20 mouse cellular contexts compared by ENCODE assay signal in genomic region chr17:7366676-7367374, GRCm38 (mm10). TPM values are rescaled to one million over a fixed set of nuclear protein-coding genes. Genes with fewer than 3 reads are reported as not detected.
DNase-seq lines count a peak whose midpoint lies in the region; ATAC-seq lines count a peak whose summit lies in the region.
"Not testable (repeated sequence)": the region's sequence is repeated elsewhere in the genome, so short reads cannot be mapped to it uniquely, and the experiment has no call there.
"Had no signal": no experiment of that assay in that cellular context is flagged by ENCODE, and none has a peak within 500 bp of the region (broad histone marks: within the 10 kb centered on the region; RNA-seq: fewer than 3 reads in every experiment).

No protein-coding gene starts in this region.

- H3K4me1 ChIP-seq in forebrain, embryonic 14.5 days (ENCODE audit: control insufficient read depth, insufficient read depth, low read length); hindbrain, embryonic 11.5 days (replicated peaks; ENCODE audit: control insufficient read depth, insufficient read depth, low read length); hindbrain, embryonic 16.5 days (ENCODE audit: control insufficient read depth, insufficient read depth, low read depth, low read length); midbrain, embryonic 16.5 days (ENCODE audit: control insufficient read depth, insufficient read depth, low read length); neural tube, embryonic 14.5 days (ENCODE audit: control insufficient read depth, insufficient read depth, low read length): not testable (repeated sequence)

- DNase-seq in forebrain, embryonic 14.5 days (ENCODE audit: low spot score): peak; percentile 54
- peak; percentile 8 for DNase-seq in hindbrain, embryonic 11.5 days (ENCODE audit: low spot score)
- peak; percentile 2 for DNase-seq in mesoderm, embryonic 11.5 days (ENCODE audit: low read depth, low spot score)
- peak; percentile 30 to 67 for DNase-seq in right cerebral cortex, postnatal 10 days (ENCODE audit: low spot score in 2 of 2)

- not testable (repeated sequence) for H3K4me2 ChIP-seq in forebrain, embryonic 14.5 days (ENCODE audit: low read length); hindbrain, embryonic 11.5 days (replicated peaks; ENCODE audit: low read depth, low read length); hindbrain, embryonic 16.5 days (ENCODE audit: low read length); midbrain, embryonic 16.5 days (ENCODE audit: low read length); neural tube, embryonic 14.5 days (ENCODE audit: low read depth, low read length)

- H3K27ac ChIP-seq in forebrain, embryonic 14.5 days (ENCODE audit: low read depth, low read length); hindbrain, embryonic 11.5 days (ENCODE audit: low read depth, low read length); hindbrain, embryonic 16.5 days (ENCODE audit: low read depth, low read length); neural tube, embryonic 14.5 days (ENCODE audit: low read depth, low read length): not testable (repeated sequence)
- peak overlapping the region; percentile 60; the same call in 1 of the 2 replicates for H3K27ac ChIP-seq in midbrain, embryonic 16.5 days (ENCODE audit: low read length)

- WGBS in forebrain, embryonic 14.5 days: 35% methylated on average over 4 of the region's 7 CpGs
- WGBS in hindbrain, embryonic 11.5 days: 18% methylated on average over 3 of the region's 7 CpGs
- 12% methylated on average over 5 of the region's 7 CpGs for WGBS in hindbrain, embryonic 16.5 days
- WGBS in midbrain, embryonic 16.5 days: 13% methylated on average over 4 of the region's 7 CpGs
- WGBS in neural tube, embryonic 14.5 days: 8% methylated on average over 4 of the region's 7 CpGs

- H3K36me3 ChIP-seq in forebrain, embryonic 14.5 days (ENCODE audit: control insufficient read depth, insufficient read depth, low read length); hindbrain, embryonic 11.5 days (ENCODE audit: control insufficient read depth, insufficient read depth, low read length); hindbrain, embryonic 16.5 days (ENCODE audit: control insufficient read depth, insufficient read depth, low read length); midbrain, embryonic 16.5 days (ENCODE audit: control insufficient read depth, insufficient read depth, low read length); neural tube, embryonic 14.5 days (ENCODE audit: control insufficient read depth, insufficient read depth, low read length): not testable (repeated sequence)

- H3K4me3 ChIP-seq in forebrain, embryonic 14.5 days (ENCODE audit: low read depth, low read length); hindbrain, embryonic 11.5 days (ENCODE audit: low read depth, low read length); hindbrain, embryonic 16.5 days (ENCODE audit: low read length); midbrain, embryonic 16.5 days (ENCODE audit: low read depth, low read length); neural tube, embryonic 14.5 days (ENCODE audit: low read depth, low read length): not testable (repeated sequence)

- H3K9me3 ChIP-seq in forebrain, embryonic 14.5 days (replicated peaks; ENCODE audit: control insufficient read depth, low read length); hindbrain, embryonic 11.5 days (ENCODE audit: control insufficient read depth, low read length); hindbrain, embryonic 16.5 days (ENCODE audit: control insufficient read depth, low read length); midbrain, embryonic 16.5 days (replicated peaks; ENCODE audit: control insufficient read depth, low read length, poor library complexity, severe bottlenecking); neural tube, embryonic 14.5 days (ENCODE audit: control insufficient read depth, low read length): not testable (repeated sequence)

- not testable (repeated sequence) for H3K9ac ChIP-seq in forebrain, embryonic 14.5 days (ENCODE audit: low read length); hindbrain, embryonic 11.5 days (ENCODE audit: low read depth, low read length); hindbrain, embryonic 16.5 days (ENCODE audit: low read depth, low read length); midbrain, embryonic 16.5 days (ENCODE audit: low read depth, low read length); neural tube, embryonic 14.5 days (replicated peaks; ENCODE audit: low read depth, low read length)

- ATAC-seq in forebrain, embryonic 14.5 days: peak; percentile 89
- peak; percentile 68; the same call in 1 of the 2 replicates for ATAC-seq in hindbrain, embryonic 11.5 days (ENCODE audit: low FRiP score)
- ATAC-seq in hindbrain, embryonic 16.5 days: peak; percentile 92
- ATAC-seq in midbrain, embryonic 16.5 days: peak; percentile 96
- ATAC-seq in neural tube, embryonic 14.5 days (ENCODE audit: low read depth): peak; percentile 89

- H3K27me3 ChIP-seq in forebrain, embryonic 14.5 days (replicated peaks; ENCODE audit: control insufficient read depth, insufficient read depth, low read length); hindbrain, embryonic 11.5 days (ENCODE audit: control insufficient read depth, insufficient read depth, low read length); hindbrain, embryonic 16.5 days (replicated peaks; ENCODE audit: control insufficient read depth, insufficient read depth, low read length); midbrain, embryonic 16.5 days (ENCODE audit: control insufficient read depth, insufficient read depth, low read depth, low read length); neural tube, embryonic 14.5 days (ENCODE audit: control insufficient read depth, insufficient read depth, low read length): not testable (repeated sequence)

RNA-seq across cellular contexts. Expression of gene Gm49630, which starts 5.0 kb away (rescaled TPM):
- polyA plus RNA-seq in forebrain, embryonic 14.5 days (2014; fragmentation: Nextera tagmentation; extraction: Ambion mirVana): not detected in 2 replicates
- not detected in 2 replicates for polyA plus RNA-seq in hindbrain, embryonic 11.5 days (2014; fragmentation: Nextera tagmentation; extraction: Ambion mirVana)
- not detected in 2 replicates for polyA plus RNA-seq in hindbrain, embryonic 16.5 days (2015; fragmentation: Nextera tagmentation; extraction: Ambion mirVana)
- polyA plus RNA-seq in midbrain, embryonic 16.5 days (2015; fragmentation: Nextera tagmentation; extraction: Ambion mirVana): not detected in 2 replicates
- polyA plus RNA-seq in neural tube, embryonic 14.5 days (2014; fragmentation: Nextera tagmentation; extraction: Ambion mirVana): not detected in 2 replicates
- polyA plus RNA-seq: cerebellum, adult 2 months; cortical plate, adult 2 months; embryonic facial prominence, embryonic 14.5 days; erythroblast, embryonic 14.5 days; forebrain, embryonic 11.5 days; heart, embryonic 13.5 days; intestine, embryonic 14.5 days; kidney, embryonic 15.5 days; limb, embryonic 14.5 days; liver, embryonic 12.5 days; liver, postnatal 0 days; lung, embryonic 16.5 days; stomach, embryonic 16.5 days had no signal

RNA-seq across cellular contexts. Expression of gene Ttll2, which starts 14.3 kb away (rescaled TPM):
- not detected in 2 replicates for polyA plus RNA-seq in forebrain, embryonic 14.5 days (2014; fragmentation: Nextera tagmentation; extraction: Ambion mirVana)
- not detected in 2 replicates for polyA plus RNA-seq in hindbrain, embryonic 11.5 days (2014; fragmentation: Nextera tagmentation; extraction: Ambion mirVana)
- polyA plus RNA-seq in hindbrain, embryonic 16.5 days (2015; fragmentation: Nextera tagmentation; extraction: Ambion mirVana): not detected in 2 replicates
- not detected in 2 replicates for polyA plus RNA-seq in midbrain, embryonic 16.5 days (2015; fragmentation: Nextera tagmentation; extraction: Ambion mirVana)
- polyA plus RNA-seq in neural tube, embryonic 14.5 days (2014; fragmentation: Nextera tagmentation; extraction: Ambion mirVana): not detected in 2 replicates
- polyA plus RNA-seq: cerebellum, adult 2 months; cortical plate, adult 2 months; embryonic facial prominence, embryonic 14.5 days; erythroblast, embryonic 14.5 days; forebrain, embryonic 11.5 days; heart, embryonic 13.5 days; intestine, embryonic 14.5 days; kidney, embryonic 15.5 days; limb, embryonic 14.5 days; liver, embryonic 12.5 days; liver, postnatal 0 days; lung, embryonic 16.5 days; stomach, embryonic 16.5 days had no signal

RNA-seq across cellular contexts. Expression of gene Unc93a2, which starts 18.4 kb away (rescaled TPM):
- not detected in 2 replicates for polyA plus RNA-seq in forebrain, embryonic 14.5 days (2014; fragmentation: Nextera tagmentation; extraction: Ambion mirVana)
- polyA plus RNA-seq in hindbrain, embryonic 11.5 days (2014; fragmentation: Nextera tagmentation; extraction: Ambion mirVana): not detected in 2 replicates
- polyA plus RNA-seq in hindbrain, embryonic 16.5 days (2015; fragmentation: Nextera tagmentation; extraction: Ambion mirVana): not detected in 2 replicates
- polyA plus RNA-seq in midbrain, embryonic 16.5 days (2015; fragmentation: Nextera tagmentation; extraction: Ambion mirVana): not detected in 2 replicates
- polyA plus RNA-seq in neural tube, embryonic 14.5 days (2014; fragmentation: Nextera tagmentation; extraction: Ambion mirVana): not detected in 2 replicates
- polyA plus RNA-seq: cerebellum, adult 2 months; cortical plate, adult 2 months; embryonic facial prominence, embryonic 14.5 days; erythroblast, embryonic 14.5 days; forebrain, embryonic 11.5 days; heart, embryonic 13.5 days; intestine, embryonic 14.5 days; kidney, embryonic 15.5 days; liver, embryonic 12.5 days; lung, embryonic 16.5 days; stomach, embryonic 16.5 days had no signal

RNA-seq across cellular contexts. Expression of gene Tcp10a, which starts 42.4 kb away (rescaled TPM):
- not detected in 2 replicates for polyA plus RNA-seq in forebrain, embryonic 14.5 days (2014; fragmentation: Nextera tagmentation; extraction: Ambion mirVana)
- not detected in 2 replicates for polyA plus RNA-seq in hindbrain, embryonic 11.5 days (2014; fragmentation: Nextera tagmentation; extraction: Ambion mirVana)
- 0.09 and 0.13 TPM in 2 replicates for polyA plus RNA-seq in hindbrain, embryonic 16.5 days (2015; fragmentation: Nextera tagmentation; extraction: Ambion mirVana)
- polyA plus RNA-seq in midbrain, embryonic 16.5 days (2015; fragmentation: Nextera tagmentation; extraction: Ambion mirVana): not detected in 2 replicates
- 0.18 TPM in 1 of 2 replicates, not detected in the other for polyA plus RNA-seq in neural tube, embryonic 14.5 days (2014; fragmentation: Nextera tagmentation; extraction: Ambion mirVana)
- polyA plus RNA-seq: cortical plate, adult 2 months; embryonic facial prominence, embryonic 14.5 days; erythroblast, embryonic 14.5 days; forebrain, embryonic 11.5 days; intestine, embryonic 14.5 days; kidney, embryonic 15.5 days; limb, embryonic 14.5 days; liver, embryonic 12.5 days; liver, postnatal 0 days; lung, embryonic 16.5 days; stomach, embryonic 16.5 days had no signal

Comparison
In these comparisons a context has a peak if more than half of its experiments do, and no peak if none do; other contexts are left out.
1. DNase-seq: peak in every context shown above with its lines; median percentile 54 in forebrain, embryonic 14.5 days; 48 in right cerebral cortex, postnatal 10 days; 8 in hindbrain, embryonic 11.5 days; 2 in mesoderm, embryonic 11.5 days.